Mouse (Mus musculus): ENCODE measurements at regions not wholly inside any gene's neighbourhood (a gene's known extent, or its start where the extent isn't known, plus 50 kb on each side); places are given as distances from the start of the nearest gene placed in this dataset.

DNA sequence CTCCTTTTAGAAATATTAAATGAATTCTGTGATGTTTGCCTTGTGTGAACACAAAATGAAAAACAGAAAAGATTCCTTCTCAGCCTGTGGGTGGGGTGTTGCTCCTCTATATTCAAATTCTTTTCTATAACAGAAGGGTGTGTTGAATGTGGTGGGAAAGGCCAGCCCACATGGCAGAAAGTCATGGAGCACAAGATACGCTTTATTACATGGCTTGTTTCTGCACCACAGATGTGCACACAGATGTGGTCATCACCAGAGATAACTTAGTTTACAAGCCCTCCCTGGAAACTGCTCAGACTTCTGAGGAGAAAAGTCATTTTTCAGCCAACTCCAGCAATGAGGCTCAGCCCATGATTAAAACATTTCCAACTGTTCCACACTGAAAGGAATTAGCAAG, 475.1 kb upstream of the Jag1 start:
- Histone ChIP-seq H3K27ac (ENCODE audit: insufficient read depth, low read length) (no peak overlapping the region), H3K4me1 (ENCODE audit: control insufficient read depth, insufficient read depth, low read length) (no peaks in the 10 kb centered on the region), H3K4me3 (ENCODE audit: insufficient read depth, low read length) (no peak overlapping the region)
- TF ChIP-seq CTCF (IDR thresholded peaks at IDR 0.05; ENCODE audit: extremely low read depth, insufficient read depth, low read length) (no peak), POLR2A (IDR thresholded peaks at IDR 0.05; ENCODE audit: extremely low read depth, insufficient read depth, low read length) (no peak)

DNA sequence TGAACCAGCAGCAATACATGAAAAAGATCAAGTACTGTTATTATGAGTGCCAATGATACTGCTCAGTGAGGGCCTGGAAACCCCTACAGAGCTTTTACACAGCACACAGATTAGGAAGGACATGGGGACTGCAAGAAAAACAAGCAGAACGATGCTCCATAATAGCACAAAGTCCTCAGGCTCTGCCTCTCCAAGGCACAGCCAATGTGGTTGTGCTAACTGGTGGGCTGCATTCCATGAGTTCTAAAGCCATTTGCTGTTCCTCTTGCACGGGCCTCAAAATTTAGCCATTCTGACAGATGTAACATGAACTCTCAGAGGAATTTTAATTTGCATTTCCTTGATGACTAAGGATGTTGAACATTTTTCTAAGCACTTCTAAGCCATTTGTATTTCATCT, 465.0 kb upstream of the Jag1 start:
- TF ChIP-seq POLR2A (IDR thresholded peaks at IDR 0.05; ENCODE audit: extremely low read depth, insufficient read depth, low read length) = no peak

DNA sequence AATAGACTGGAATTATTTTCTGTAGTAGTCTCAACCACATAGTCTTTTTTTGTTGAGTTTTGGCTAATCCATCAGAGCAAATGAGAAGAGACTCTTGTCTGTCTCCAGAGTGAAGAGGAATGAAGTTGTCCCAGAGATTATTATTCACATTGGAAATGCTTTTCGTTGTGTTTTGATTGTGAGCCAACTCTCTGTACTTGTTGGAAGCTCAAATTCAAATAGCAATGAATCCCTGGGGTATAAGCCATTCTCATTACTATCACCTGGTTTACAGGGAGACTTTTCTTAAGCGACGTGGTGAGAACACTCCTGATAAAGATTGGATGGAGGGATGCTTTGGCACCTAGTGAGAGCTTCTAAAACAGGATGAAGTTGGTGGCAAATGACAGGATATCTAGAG, 459.3 kb upstream of the Jag1 start:
- no peak overlapping the region for H3K4me3 ChIP-seq (ENCODE audit: insufficient read depth, low read length)
- no peaks in the 10 kb centered on the region for H3K4me1 ChIP-seq (ENCODE audit: control insufficient read depth, insufficient read depth, low read length)
- no peak for TF ChIP-seq POLR2A (IDR thresholded peaks at IDR 0.05; ENCODE audit: extremely low read depth, insufficient read depth, low read length)
- no peak overlapping the region for H3K27ac ChIP-seq (ENCODE audit: insufficient read depth, low read length)

More for the DNA sequence above, 465.0 kb upstream of the Jag1 start:
- H3K4me1 ChIP-seq (ENCODE audit: control insufficient read depth, insufficient read depth, low read length) = no peaks in the 10 kb centered on the region
- no peak overlapping the region for H3K4me3 ChIP-seq (ENCODE audit: insufficient read depth, low read length)
- H3K27ac ChIP-seq (ENCODE audit: insufficient read depth, low read length) = no peak overlapping the region

GRCm38 (mm10) chr2:137574845-137575449, 458.5 kb upstream of the Jag1 start:
- Histone ChIP-seq H3K4me1 (ENCODE audit: control insufficient read depth, insufficient read depth, low read length) (no peaks in the 10 kb centered on the region), H3K27ac (ENCODE audit: insufficient read depth, low read length) (no peak overlapping the region), H3K4me3 (ENCODE audit: insufficient read depth, low read length) (no peak overlapping the region)
- TF ChIP-seq CTCF (IDR thresholded peaks at IDR 0.05; ENCODE audit: extremely low read depth, insufficient read depth, low read length) (no peak), POLR2A (IDR thresholded peaks at IDR 0.05; ENCODE audit: extremely low read depth, insufficient read depth, low read length) (no peak)

GRCm38 (mm10) chr2:137571146-137571545, 454.7 kb upstream of the Jag1 start:
- H3K4me3 ChIP-seq (ENCODE audit: insufficient read depth, low read length) = no peak overlapping the region
- no peak overlapping the region for H3K27ac ChIP-seq (ENCODE audit: insufficient read depth, low read length)
- H3K4me1 ChIP-seq (ENCODE audit: control insufficient read depth, insufficient read depth, low read length) = no peaks in the 10 kb centered on the region
- no peak for TF ChIP-seq POLR2A (IDR thresholded peaks at IDR 0.05; ENCODE audit: extremely low read depth, insufficient read depth, low read length)
- TF ChIP-seq CTCF (IDR thresholded peaks at IDR 0.05; ENCODE audit: extremely low read depth, insufficient read depth, low read length) = no peak

- Histone ChIP-seq H3K4me3 (ENCODE audit: insufficient read depth, low read length) (no peak overlapping the region), H3K4me1 (ENCODE audit: control insufficient read depth, insufficient read depth, low read length) (no peaks in the 10 kb centered on the region)
- TF ChIP-seq CTCF (IDR thresholded peaks at IDR 0.05; ENCODE audit: extremely low read depth, insufficient read depth, low read length) (no peak), POLR2A (IDR thresholded peaks at IDR 0.05; ENCODE audit: extremely low read depth, insufficient read depth, low read length) (no peak)
Measured at GRCm38 (mm10) chr2:137566619-137567018, 450.2 kb upstream of the Jag1 start.

DNA sequence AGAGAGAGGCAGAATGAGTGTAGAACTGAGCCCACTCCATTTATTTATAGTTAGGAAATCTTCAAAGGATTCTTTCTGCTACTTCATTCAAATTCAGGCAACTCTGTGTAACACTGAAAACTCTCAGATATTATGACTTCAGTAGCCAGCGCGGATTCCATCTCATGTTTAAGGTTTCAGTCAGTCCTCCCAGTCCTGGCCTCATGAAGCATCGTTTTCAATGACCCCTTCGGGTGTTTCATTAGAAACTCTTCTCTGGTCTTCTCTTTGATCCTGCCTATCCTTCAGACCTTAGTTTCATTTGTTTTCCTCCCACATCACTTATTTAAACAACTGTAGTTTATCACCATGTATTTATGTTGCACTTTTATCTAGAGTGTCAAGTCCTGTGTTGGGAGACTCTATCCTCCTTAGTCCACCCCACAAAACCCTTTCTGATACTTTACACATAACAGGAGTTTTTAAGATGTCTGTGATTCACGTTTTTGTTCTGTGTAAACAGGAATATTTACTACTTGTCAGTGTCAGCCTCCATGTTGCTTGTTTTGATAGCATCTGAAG, 447.7 kb upstream of the Jag1 start:
- Histone ChIP-seq H3K4me1 (ENCODE audit: control insufficient read depth, insufficient read depth, low read length) (no peaks in the 10 kb centered on the region), H3K4me3 (ENCODE audit: insufficient read depth, low read length) (no peak overlapping the region), H3K27ac (ENCODE audit: insufficient read depth, low read length) (no peak overlapping the region)
- TF ChIP-seq POLR2A (IDR thresholded peaks at IDR 0.05; ENCODE audit: extremely low read depth, insufficient read depth, low read length) (no peak), CTCF (IDR thresholded peaks at IDR 0.05; ENCODE audit: extremely low read depth, insufficient read depth, low read length) (no peak)

More at GRCm38 (mm10) chr2:137566619-137567018, 450.2 kb upstream of the Jag1 start:
- no peak overlapping the region for H3K27ac ChIP-seq (ENCODE audit: insufficient read depth, low read length)

DNA sequence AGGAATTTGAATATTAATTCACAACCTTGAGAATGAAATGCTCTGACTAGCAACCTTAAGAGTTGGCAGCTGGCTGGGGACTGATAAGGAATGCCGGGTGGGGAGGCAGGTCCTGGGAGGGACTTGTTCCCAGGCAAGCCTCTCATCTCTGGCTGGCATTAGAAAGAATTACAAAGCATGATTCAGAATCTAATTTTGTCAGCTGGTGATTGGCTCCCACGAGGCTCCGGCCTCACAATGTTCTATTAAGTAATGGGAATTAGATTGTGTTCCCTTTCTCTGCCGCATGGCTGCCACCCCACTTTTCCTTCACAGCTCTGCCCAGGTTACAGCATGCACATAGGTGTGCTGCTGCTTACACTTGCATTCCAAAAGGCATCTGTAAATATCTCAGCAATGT, 443.9 kb upstream of the Jag1 start:
- no peak for TF ChIP-seq POLR2A (IDR thresholded peaks at IDR 0.05; ENCODE audit: extremely low read depth, insufficient read depth, low read length)
- no peaks in the 10 kb centered on the region for H3K4me1 ChIP-seq (ENCODE audit: control insufficient read depth, insufficient read depth, low read length)
- no peak overlapping the region for H3K4me3 ChIP-seq (ENCODE audit: insufficient read depth, low read length)
- no peak overlapping the region for H3K27ac ChIP-seq (ENCODE audit: insufficient read depth, low read length)

DNA sequence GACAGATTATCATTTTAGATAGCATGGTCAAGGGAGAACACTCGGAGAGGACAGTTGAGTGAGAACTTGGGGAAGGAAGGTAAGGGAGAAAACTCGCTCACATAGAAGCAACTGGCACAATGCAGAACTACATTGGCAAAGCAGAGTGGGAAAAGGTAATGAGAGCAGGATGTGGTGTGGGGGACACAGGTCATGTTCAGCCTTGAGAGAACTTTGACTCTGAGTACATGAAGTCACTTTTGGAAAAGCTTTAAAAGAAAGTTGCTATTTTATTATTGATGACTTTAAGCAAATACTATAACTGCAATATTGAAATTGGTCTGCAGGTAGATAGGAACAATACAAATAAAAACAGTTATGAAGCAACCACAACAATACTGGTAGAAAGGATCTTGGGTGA, 437.4 kb upstream of the Jag1 start:
- TF ChIP-seq CTCF (IDR thresholded peaks at IDR 0.05; ENCODE audit: extremely low read depth, insufficient read depth, low read length) = no peak
- no peak for TF ChIP-seq POLR2A (IDR thresholded peaks at IDR 0.05; ENCODE audit: extremely low read depth, insufficient read depth, low read length)
- no peaks in the 10 kb centered on the region for H3K4me1 ChIP-seq (ENCODE audit: control insufficient read depth, insufficient read depth, low read length)

GRCm38 (mm10) chr2:137536581-137536980, 420.1 kb upstream of the Jag1 start:
- Histone ChIP-seq H3K4me1 (ENCODE audit: control insufficient read depth, insufficient read depth, low read length) (no peaks in the 10 kb centered on the region), H3K27ac (ENCODE audit: insufficient read depth, low read length) (no peak overlapping the region), H3K4me3 (ENCODE audit: insufficient read depth, low read length) (no peak overlapping the region)
- TF ChIP-seq POLR2A (IDR thresholded peaks at IDR 0.05; ENCODE audit: extremely low read depth, insufficient read depth, low read length) = no peak
- no peak for TF ChIP-seq CTCF (IDR thresholded peaks at IDR 0.05; ENCODE audit: extremely low read depth, insufficient read depth, low read length)

More for the DNA sequence above, 437.4 kb upstream of the Jag1 start:
- no peak overlapping the region for H3K27ac ChIP-seq (ENCODE audit: insufficient read depth, low read length)
- H3K4me3 ChIP-seq (ENCODE audit: insufficient read depth, low read length) = no peak overlapping the region
